Mouse (Mus musculus): Measurements from ENCODE around the gene Fbxl21.

The Fbxl21 gene

GRCm38 (mm10) chr13:56529685-56530084 is 7.4 kb downstream of the Fbxl21 start:
- in situ Hi-C loops (cut with MboI, MseI) = loop anchor here (10.0 kb wide), 1 partner anchor 1885 kb away; no protein-coding TSS in a partner anchor

GRCm38 (mm10) chr13:56534931-56535330 is 12.7 kb downstream of the Fbxl21 start:
- in situ Hi-C loops (cut with MboI, MseI) = no loop called here

- in situ Hi-C loops (cut with MboI, MseI) = no loop called here
These were observed 13.3 kb downstream of the Fbxl21 start for GRCm38 (mm10) chr13:56535570-56535969.

DNA sequence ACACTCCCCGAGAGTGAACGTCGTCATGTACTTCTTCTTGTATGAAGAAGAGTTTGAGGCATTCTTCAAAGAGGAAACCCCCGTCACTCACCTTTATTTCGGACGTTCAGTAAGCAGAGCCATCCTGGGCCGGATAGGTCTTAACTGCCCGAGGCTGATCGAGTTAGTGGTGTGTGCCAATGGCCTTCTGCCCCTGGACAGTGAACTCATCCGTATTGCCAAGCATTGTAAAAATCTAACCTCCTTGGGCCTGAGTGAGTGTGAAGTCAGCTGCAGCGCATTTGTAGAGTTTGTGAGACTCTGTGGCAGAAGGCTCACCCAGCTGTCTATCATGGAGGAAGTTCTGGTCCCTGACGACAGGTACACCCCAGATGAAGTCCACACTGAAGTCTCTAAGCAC is 14.8 kb downstream of the Fbxl21 start:
- in situ Hi-C loops (cut with MboI, MseI) = no loop called here

DNA sequence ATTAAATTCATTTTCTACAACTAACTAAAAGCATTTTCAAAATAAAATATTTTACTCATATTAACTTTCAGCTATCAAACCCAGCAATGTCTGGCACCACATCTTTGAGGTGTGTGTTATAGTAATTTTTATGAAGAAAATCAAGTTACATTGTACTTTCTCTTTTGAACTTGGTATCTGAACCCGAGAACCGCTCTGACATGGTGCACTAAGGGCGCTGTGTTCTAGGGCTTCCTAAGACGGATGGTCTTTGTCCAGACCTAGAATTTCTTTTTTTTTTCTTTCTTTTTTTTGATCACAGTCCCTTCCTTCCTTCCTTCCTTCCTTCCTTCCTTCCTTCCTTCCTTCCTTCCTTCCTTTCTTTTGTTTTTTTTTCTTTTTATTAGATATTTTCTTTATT is 17.6 kb downstream of the Fbxl21 start:
- in situ Hi-C loops (cut with MboI, MseI) = no loop called here

GRCm38 (mm10) chr13:56543805-56544204 is 21.5 kb downstream of the Fbxl21 start:
- in situ Hi-C loops (cut with MboI, MseI) = no loop called here

GRCm38 (mm10) chr13:56544956-56545355 is 22.7 kb downstream of the Fbxl21 start:
- in situ Hi-C loops (cut with MboI, MseI) = no loop called here

- in situ Hi-C loops (cut with MboI, MseI) = no loop called here
These were observed 26.1 kb downstream of the Fbxl21 start, which contains the start of gene Lect2 for GRCm38 (mm10) chr13:56548401-56548800. Gene Lect2, minus strand, starts transcription at chr13:56548502.

GRCm38 (mm10) chr13:56549364-56549763 is 27.1 kb downstream of the Fbxl21 start:
- in situ Hi-C loops (cut with MboI, MseI) = no loop called here

- in situ Hi-C loops (cut with MboI, MseI) = no loop called here
These were observed 28.3 kb downstream of the Fbxl21 start for GRCm38 (mm10) chr13:56550574-56550973.

DNA sequence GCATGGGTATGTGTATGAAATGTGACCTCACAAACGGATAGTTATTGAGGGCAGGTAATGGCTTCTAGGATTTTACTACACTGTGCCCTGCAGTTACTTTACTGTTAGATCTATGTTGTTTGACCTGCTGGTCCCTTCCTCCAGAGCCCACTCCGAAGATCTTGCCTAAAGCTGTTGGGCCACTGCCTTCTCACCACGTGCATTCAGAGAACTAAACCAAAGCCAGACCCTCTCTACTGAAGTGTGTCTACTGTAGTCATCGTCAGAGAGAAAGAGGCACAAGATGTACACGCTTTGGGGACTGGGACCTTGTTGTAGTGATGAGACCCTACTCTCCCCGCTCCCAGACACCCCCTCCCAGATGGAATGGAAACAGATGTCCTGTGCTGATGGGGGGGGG is 29.4 kb downstream of the Fbxl21 start:
- in situ Hi-C loops (cut with MboI, MseI) = no loop called here

GRCm38 (mm10) chr13:56553923-56554322 is 31.7 kb downstream of the Fbxl21 start:
- in situ Hi-C loops (cut with MboI, MseI) = no loop called here

DNA sequence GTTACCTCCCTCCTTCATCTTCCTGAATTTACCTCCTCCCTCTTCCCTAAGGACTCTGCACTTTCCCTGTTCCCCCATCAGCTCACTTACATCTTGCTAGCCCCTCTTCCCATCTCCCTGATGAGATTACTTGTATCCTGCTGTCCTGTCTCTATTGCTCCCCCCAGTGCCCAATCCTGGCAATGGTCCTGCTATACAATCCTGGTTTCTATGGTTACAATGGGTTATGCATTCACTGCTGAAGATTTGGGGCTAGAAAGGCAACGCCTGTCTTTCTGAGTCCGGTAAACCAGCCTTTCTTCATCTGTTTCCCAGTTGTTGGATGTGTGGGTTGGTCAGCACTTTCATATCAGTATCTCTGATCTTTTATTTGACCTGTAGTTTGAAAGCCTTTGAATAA is 32.1 kb downstream of the Fbxl21 start:
- in situ Hi-C loops (cut with MboI, MseI) = no loop called here

DNA sequence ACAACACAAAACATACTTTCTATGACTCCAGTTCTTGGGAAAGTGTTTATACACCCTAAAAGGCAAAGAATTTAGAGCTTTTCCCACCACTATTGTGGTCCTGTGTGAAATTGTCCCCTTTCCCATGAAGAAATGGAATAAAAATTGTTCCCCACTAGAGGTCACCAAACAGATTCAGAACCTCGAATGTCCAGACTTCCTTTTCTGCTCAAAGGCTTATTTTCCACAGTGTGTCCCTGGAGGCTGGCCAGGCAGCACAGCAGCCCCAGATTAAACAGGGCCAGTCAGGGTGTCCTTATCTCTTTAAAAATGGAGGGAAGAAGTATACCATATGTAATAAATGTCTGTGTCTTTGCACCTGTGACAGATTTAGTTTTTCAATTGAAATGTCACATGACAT is 33.7 kb downstream of the Fbxl21 start:
- in situ Hi-C loops (cut with MboI, MseI) = no loop called here

- in situ Hi-C loops (cut with MboI, MseI) = no loop called here
These were observed 34.4 kb downstream of the Fbxl21 start for GRCm38 (mm10) chr13:56556701-56557100.

GRCm38 (mm10) chr13:56558811-56559210 is 36.5 kb downstream of the Fbxl21 start:
- in situ Hi-C loops (cut with MboI, MseI) = no loop called here

- in situ Hi-C loops (cut with MboI, MseI) = no loop called here
These were observed 37.6 kb downstream of the Fbxl21 start for GRCm38 (mm10) chr13:56559841-56560370.

- in situ Hi-C loops (cut with MboI, MseI) = no loop called here
These were observed 38.9 kb downstream of the Fbxl21 start for GRCm38 (mm10) chr13:56561129-56561528.

- in situ Hi-C loops (cut with MboI, MseI) = no loop called here
These were observed 40.8 kb downstream of the Fbxl21 start for GRCm38 (mm10) chr13:56563075-56563474.

DNA sequence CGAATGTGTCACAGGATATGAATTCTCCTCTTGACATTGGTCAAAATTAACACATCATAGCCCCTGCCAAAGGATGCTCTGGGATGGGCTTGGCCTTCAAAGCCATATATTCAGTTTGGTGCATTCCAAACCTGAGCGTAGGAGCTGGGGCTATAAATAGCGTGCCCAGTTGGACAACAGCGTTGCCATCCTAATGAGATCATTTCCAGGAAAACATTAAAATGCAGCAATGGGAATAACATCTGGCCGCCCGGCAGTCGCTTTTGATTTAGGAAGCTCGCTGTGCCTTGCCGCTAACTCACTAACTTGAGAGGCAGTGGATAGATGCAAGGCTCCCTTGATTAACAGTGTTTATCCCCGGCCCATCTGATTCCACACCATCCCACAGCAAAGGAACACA is 44.1 kb downstream of the Fbxl21 start:
- in situ Hi-C loops (cut with MboI, MseI) = no loop called here

DNA sequence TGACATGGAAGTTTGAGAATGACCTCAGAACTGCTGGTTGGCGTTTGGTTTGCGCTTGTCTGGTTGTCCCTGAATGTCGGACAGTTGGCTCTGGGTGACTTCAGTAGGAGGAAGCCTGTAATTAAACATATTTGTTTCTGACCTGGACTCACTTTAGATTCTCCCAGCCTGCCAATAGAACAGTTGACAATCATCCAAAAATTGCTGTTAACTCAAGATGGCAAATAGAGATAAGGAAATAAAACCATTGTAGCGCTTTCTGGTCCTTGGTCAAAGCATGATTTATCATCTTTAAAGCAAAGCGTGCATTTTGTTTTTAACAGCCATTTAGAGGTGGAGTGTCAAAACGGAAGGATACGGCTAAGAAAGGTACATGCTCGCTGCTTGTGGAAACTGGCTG is 49.4 kb downstream of the Fbxl21 start:
- in situ Hi-C loops (cut with MboI, MseI) = no loop called here

DNA sequence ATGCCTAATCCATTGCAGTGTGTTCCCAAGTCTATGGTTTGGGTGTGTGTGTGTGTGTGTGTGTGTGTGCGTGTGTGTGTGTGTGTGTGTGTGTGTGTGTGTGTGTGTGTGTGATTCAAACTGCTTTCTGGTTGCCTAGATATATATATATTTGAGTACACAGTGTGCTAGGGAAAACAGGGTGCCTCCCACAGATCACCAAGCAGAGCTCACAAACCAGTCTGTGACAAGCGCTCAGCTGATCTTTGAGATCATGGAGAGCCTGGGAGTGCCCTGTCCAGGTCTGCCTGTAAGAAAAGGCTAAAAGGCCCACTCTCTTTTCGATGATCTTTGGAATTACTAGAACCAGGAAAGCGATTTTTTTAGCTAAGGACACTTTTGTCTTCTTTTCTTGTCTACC is 52.8 kb downstream of the Fbxl21 start:
- in situ Hi-C loops (cut with MboI, MseI) = no loop called here

DNA sequence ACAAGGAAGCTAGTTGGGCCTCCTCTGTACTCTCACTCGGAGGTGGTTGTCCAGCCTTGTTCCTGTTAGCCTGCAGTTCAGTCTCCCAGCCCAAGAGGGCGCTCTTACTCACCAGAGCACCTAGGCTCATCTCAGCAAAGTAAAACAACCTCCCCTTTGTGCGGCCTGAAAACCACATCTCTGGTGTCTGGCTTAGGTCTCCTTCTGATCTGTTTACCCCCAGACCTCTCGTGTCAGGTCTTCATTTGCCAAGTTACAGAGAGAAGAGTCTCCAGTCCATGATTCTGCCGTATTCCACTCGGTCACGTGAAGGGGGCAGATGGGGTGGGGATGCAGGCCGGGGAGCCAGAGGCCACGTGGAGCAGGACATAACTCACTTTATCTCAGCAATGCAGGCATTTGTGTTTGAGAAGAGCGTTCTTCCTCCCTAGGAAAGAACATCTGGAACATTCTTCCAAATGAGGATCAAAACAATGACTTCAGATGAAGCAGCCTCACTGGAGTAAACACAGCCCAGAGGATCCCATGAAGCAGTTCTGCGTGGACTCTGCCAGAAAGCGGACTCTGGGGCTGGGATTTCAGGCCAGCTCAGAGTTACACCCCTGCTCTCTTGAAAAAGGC is 53.5 kb downstream of the Fbxl21 start:
- in situ Hi-C loops (cut with MboI, MseI) = no loop called here

GRCm38 (mm10) chr13:56578097-56578496 is 55.8 kb downstream of the Fbxl21 start:
- in situ Hi-C loops (cut with MboI, MseI) = no loop called here
